Mouse (Mus musculus): ENCODE data around the gene Scamp3.

DNA sequence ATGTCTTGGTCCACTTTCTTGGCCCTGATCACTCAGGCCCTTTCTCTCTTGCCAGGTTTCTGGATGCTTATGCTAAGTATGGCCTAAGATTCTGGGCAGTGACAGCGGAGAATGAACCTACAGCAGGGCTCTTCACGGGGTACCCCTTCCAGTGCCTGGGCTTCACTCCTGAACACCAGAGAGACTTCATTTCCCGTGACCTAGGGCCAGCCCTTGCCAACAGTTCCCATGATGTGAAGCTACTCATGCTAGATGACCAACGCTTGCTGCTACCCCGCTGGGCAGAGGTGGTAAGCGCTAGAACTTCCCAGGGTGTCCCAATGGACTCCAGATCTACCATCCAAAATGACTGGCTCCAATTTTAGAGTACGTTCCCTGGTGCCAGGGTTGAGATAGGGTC lies 28.8 kb downstream of the Scamp3 start:
- TF ChIP-seq CTCF (IDR thresholded peaks at IDR 0.05; ENCODE audit: low read depth, low read length) (no peak), POLR2A (IDR thresholded peaks at IDR 0.05; ENCODE audit: extremely low read depth, insufficient read depth, low read length) (no peak)

Measured in liver, adult 2 months (tissue).